Mouse (Mus musculus) heart, adult 2 months (tissue): Measurements from ENCODE around the gene Pex10.

ENCODE experiments used
- CTCF ChIP-seq: fragments of 200-600 bp; IDR thresholded peaks from 2 replicates; pipeline ENCODE4 v1.8.1; 2022; ENCODE audit warnings: antibody characterized with exemption, mild to moderate bottlenecking, moderate library complexity
- EP300 ChIP-seq: fragments of 200-500 bp; IDR thresholded peaks from 2 replicates; pipeline ENCODE4 v1.6.1; 2011; ENCODE audit warnings: low read depth, low read length, control low read depth; ENCODE audit not compliant: insufficient read depth

GRCm38 (mm10) chr4:155095238-155095900, 28.6 kb downstream of the Pex10 start:
- peak; percentile 99 for TF ChIP-seq EP300
- no peak; the same call in 1 of the 2 replicates for TF ChIP-seq CTCF
